Mouse (Mus musculus) hindbrain, embryonic 10.5 days (tissue): ENCODE measurements around the gene Gpr152. TPM values are rescaled to one million over a fixed set of nuclear protein-coding genes. Genes with fewer than 3 reads are reported as not detected.

Experiments used
- DNase-seq: peaks from one replicate; pipeline ENCODE4 v3.0.0-alpha.2; 2017; ENCODE audit warnings: low spot score
- H3K27ac ChIP-seq: fragments of 300-500 bp; sonication (generic); 2 replicates; pipeline ENCODE4 v1.5.1; 2016; ENCODE audit warnings: mild to moderate bottlenecking, moderate library complexity
- H3K27me3 ChIP-seq: fragments of 300-500 bp; sonication (generic); 2 replicates; pipeline ENCODE4 v1.6.1; 2016; ENCODE audit warnings: mild to moderate bottlenecking; ENCODE audit not compliant: poor library complexity, insufficient read depth, severe bottlenecking
- H3K36me3 ChIP-seq: fragments of 300-500 bp; sonication (generic); 2 replicates; pipeline ENCODE4 v1.6.1; 2016; ENCODE audit warnings: mild to moderate bottlenecking, moderate library complexity
- H3K4me1 ChIP-seq: fragments of 300-500 bp; sonication (generic); replicated peaks from 2 replicates; pipeline ENCODE4 v1.6.1; 2016; ENCODE audit warnings: mild to moderate bottlenecking
- H3K4me3 ChIP-seq: fragments of 300-500 bp; sonication (generic); 2 replicates; pipeline ENCODE4 v1.5.1; 2016; ENCODE audit warnings: mild to moderate bottlenecking, moderate library complexity
- H3K9me3 ChIP-seq: fragments of 300-500 bp; sonication (generic); 2 replicates; pipeline ENCODE4 v1.6.1; 2016; ENCODE audit warnings: mild to moderate bottlenecking, moderate library complexity
- whole genome bisulfite sequencing: fragments of 180-500 bp; shearing (Covaris S2); methylation state at CpG from one replicate; pipeline ENCODE4 v1.1.7; 2016; 5-methylcytosine and 5-hydroxymethylcytosine counted together
- polyA plus RNA-seq: library from polyadenylated mRNA; unstranded; fragments of >200 nt; fragmentation: Nextera tagmentation; extraction: Ambion mirVana; gene quantifications from 2 replicates; pipeline ENCODE4 v1.2.1, GENCODE M21; 2016

Gpr152 gene
- polyA plus RNA-seq, 1 experiment from 2014 or later = not detected

DNA sequence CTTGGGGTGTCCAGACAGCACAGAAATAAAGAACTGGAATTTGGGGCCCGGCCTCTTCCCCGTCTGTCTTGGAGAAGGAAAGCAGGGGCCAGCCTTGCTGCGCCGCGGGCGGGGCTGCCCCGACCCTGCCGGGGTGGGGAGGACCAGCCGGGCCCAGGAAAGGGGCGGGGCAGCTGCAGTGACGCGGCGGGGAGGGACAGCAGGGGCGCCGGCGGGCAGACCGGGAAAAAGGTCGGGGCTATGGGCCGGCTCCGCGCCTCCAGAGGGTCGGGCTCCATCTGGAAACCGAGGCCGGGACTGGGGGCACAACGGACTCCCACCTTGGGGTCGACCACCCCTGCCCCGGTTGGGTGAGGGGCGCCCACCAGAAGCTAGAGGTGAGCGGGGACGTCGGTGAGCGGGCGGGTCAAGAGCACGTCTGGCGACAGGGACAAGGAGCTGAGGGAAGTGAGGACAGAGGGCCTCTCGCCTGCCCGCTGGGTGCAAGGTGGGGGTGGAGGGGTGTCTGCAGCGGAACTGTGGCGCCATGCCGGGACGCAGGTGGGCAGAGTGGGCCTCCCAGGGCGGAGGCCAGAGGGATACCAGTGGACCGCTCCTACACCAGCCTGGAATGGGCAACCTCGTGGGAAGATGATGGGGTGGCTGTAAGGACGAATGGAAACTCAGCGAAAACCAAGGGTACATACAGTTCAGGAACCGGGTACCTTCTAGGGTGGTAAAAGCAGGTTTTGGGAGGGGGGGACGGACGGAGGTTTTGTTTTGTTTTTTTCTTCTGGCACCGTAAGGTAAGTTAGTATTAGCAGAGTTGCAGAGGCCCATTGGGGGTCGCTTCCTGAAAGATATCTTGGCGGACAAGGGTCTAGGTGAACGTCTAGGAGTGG, 39.5 kb upstream of the Gpr152 start, which contains the start of gene Pitpnm1:
Pitpnm1 (plus strand) TSS at position 162 of the 881 bp plus-strand sequence.
- WGBS = under 1% methylated on average over 53 of the region's 53 CpGs
- peaks cover 55% of the 10 kb centered on the region for H3K27me3 ChIP-seq
- peaks cover 59% of the 10 kb centered on the region for H3K4me1 ChIP-seq
- peak within 1 kb of the TSS; percentile 63 for H3K4me3 ChIP-seq
- H3K27ac ChIP-seq = peak within 1 kb of the TSS; percentile 77
- H3K36me3 ChIP-seq = no peaks in the 10 kb centered on the region
- DNase-seq = peak; percentile 52
- H3K9me3 ChIP-seq = no peaks in the 10 kb centered on the region

DNA sequence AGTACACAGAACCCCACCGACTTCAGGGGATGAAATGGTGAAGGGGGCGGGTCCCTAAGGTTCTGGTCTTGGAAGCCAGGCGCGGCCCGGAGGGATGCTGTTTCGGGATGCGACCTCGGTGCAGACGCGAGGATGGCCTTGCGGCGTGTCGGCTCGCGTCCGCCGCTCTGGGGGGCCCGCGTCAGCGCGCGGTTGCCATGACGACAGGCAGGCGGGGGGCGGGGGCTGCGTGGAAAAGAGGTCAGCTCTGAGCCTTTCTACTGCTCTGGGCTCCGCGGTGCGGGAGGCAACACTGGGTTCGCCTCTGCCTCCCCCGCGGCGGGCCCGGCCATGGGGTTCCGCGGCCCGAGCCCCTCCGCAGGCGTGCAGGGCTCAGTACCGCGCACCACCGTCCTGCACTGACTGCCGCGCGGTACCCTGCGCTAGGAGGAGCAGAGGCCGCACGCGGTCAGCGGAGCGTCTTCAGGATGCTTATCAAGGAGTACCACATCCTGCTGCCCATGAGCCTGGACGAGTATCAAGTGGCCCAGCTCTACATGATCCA, 38.8 kb upstream of the Gpr152 start:
- Histone ChIP-seq H3K4me3 (peak overlapping the region; percentile 63), H3K36me3 (no peaks in the 10 kb centered on the region), H3K4me1 (peaks cover 58% of the 10 kb centered on the region), H3K27ac (peak overlapping the region; percentile 77), H3K9me3 (no peaks in the 10 kb centered on the region), H3K27me3 (peaks cover 55% of the 10 kb centered on the region)
- DNase-seq = peak; percentile 67
- under 1% methylated on average over 52 of the region's 52 CpGs for WGBS

DNA sequence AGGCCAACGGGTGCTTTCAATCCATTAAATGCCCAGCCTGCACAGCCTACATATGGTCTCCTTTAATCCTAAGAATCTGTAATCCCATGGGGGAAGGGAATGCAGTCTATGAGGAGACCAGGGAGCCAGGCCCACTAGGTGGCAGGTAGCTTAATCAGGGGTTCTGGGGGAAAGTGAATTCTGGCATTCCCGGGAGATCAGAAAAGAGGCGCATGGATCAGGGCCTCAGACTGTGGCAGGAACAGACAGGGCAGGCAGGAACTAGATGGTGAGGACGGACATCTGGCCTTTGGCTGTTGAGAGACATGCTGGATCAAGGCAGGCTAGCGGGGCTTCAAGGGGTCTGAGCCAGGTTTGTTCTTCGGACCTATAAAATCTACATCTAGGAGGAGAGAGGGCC, 38.1 kb upstream of the Gpr152 start:
- WGBS = 55% methylated on average over 6 of the region's 6 CpGs
- no peak for DNase-seq
- no peaks in the 10 kb centered on the region for H3K9me3 ChIP-seq
- no peaks in the 10 kb centered on the region for H3K36me3 ChIP-seq
- peaks cover 55% of the 10 kb centered on the region for H3K27me3 ChIP-seq
- H3K4me3 ChIP-seq = peak overlapping the region; percentile 63
- peaks cover 51% of the 10 kb centered on the region for H3K4me1 ChIP-seq
- H3K27ac ChIP-seq = no peak overlapping the region

DNA sequence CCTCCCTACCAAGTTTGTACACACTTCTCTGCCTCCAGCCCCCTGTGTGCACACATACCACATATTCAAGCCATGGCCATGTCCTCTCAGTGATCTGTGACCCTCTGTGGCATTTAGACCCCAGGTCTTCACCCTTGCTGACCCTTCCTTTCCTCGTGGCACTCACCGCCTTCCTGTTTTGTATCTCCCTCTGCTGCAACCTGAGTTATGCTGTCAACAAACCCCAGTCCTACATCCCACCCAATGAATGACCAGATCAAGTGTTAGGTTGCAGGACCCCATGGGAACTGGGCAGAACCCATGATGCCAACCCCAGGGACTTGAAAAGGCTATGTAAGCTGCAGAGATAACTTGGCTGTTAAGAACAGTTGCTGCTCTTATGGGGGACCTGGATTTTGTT, 37.5 kb upstream of the Gpr152 start:
- peaks cover 50% of the 10 kb centered on the region for H3K4me1 ChIP-seq
- no peak overlapping the region for H3K27ac ChIP-seq
- 72% methylated on average over 2 of the region's 2 CpGs for WGBS
- H3K4me3 ChIP-seq = no peak overlapping the region
- H3K27me3 ChIP-seq = peaks cover 55% of the 10 kb centered on the region
- no peak for DNase-seq
- no peaks in the 10 kb centered on the region for H3K9me3 ChIP-seq
- no peaks in the 10 kb centered on the region for H3K36me3 ChIP-seq

DNA sequence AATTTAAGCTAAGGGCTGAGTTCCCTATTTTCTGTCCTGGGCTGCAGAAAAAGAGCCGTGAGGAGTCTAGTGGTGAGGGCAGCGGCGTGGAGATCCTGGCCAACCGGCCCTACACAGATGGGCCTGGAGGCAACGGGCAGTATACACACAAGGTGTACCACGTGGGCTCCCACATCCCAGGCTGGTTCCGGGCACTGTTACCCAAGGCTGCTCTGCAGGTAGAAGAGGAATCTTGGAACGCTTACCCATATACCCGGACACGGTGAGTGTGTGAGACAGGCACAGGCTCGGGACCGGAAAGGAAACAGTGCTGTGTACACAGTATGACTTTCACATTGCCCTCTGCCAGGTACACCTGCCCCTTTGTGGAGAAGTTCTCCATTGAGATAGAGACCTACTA, 37.0 kb upstream of the Gpr152 start:
- H3K4me1 ChIP-seq = peaks cover 46% of the 10 kb centered on the region
- no peaks in the 10 kb centered on the region for H3K36me3 ChIP-seq
- no peak overlapping the region for H3K4me3 ChIP-seq
- WGBS = 94% methylated on average over 12 of the region's 12 CpGs
- no peaks in the 10 kb centered on the region for H3K9me3 ChIP-seq
- H3K27ac ChIP-seq = no peak overlapping the region
- peaks cover 55% of the 10 kb centered on the region for H3K27me3 ChIP-seq
- no peak for DNase-seq

DNA sequence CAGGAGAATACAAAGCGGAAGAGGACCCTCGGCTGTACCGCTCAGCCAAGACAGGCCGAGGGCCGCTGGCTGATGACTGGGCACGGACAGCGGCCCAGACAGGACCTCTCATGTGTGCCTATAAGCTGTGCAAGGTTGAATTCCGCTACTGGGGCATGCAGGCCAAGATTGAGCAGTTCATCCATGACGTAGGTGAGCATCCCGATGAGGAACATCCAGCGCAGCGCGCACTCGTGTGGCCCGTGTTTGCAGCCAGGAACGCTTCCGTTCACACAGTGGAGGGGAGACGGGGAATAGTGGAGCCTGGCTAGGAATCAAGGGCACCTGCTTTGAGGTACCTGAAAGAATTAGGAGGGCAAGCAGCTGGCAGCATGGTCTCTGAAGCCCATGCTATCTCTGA, 36.3 kb upstream of the Gpr152 start:
- Histone ChIP-seq H3K4me1 (peaks cover 40% of the 10 kb centered on the region), H3K27me3 (peaks cover 54% of the 10 kb centered on the region), H3K36me3 (no peaks in the 10 kb centered on the region), H3K27ac (no peak overlapping the region), H3K9me3 (no peaks in the 10 kb centered on the region), H3K4me3 (no peak overlapping the region)
- WGBS = 93% methylated on average over 18 of the region's 18 CpGs
- no peak for DNase-seq

DNA sequence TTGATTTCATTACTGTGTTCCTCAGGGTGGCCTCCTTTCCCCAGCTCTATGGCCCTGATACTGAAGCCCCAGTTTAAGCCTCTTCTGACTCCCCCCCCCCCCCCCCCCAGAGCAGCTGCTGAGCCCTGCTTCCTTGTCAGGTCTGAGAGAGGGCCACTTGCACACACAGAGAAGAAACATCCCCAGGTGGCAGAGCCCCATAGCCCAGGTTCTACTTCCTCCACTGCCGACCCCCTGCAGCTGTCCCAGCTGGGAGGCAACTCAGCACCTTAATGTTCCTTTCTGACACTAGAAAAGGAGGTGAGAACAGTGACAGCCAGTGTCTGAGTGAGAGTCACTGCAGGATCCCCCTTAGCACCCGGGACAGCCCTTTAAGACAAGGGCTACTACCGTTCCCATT, 35.8 kb upstream of the Gpr152 start:
- Histone ChIP-seq H3K36me3 (no peaks in the 10 kb centered on the region), H3K27me3 (peaks cover 50% of the 10 kb centered on the region), H3K9me3 (no peaks in the 10 kb centered on the region), H3K27ac (no peak overlapping the region), H3K4me1 (peaks cover 35% of the 10 kb centered on the region), H3K4me3 (no peak overlapping the region)
- WGBS = 77% methylated on average over 3 of the region's 3 CpGs
- no peak for DNase-seq

DNA sequence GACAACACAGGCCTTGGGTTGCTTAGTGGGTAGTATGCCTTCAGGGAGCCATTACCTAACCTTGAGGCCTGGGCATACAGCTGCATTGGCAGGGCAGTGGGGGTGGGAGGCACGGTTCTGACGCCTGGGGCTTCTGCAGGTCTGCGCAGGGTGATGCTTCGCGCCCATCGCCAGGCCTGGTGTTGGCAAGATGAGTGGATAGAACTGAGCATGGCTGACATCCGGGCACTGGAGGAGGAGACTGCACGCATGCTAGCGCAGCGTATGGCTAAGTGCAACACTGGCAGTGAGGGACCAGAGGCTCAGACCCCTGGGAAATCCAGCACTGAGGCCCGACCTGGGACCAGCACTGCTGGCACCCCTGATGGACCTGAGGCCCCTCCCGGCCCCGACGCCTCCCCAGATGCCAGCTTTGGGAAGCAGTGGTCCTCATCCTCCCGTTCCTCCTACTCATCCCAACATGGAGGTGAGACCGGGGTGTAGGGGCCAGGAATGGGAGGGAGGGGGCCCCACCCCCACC, 34.9 kb upstream of the Gpr152 start:
- Histone ChIP-seq H3K27me3 (peaks cover 42% of the 10 kb centered on the region), H3K4me3 (no peak overlapping the region), H3K4me1 (peaks cover 25% of the 10 kb centered on the region), H3K36me3 (no peaks in the 10 kb centered on the region; the same call in 1 of the 2 replicates), H3K9me3 (no peaks in the 10 kb centered on the region), H3K27ac (no peak overlapping the region)
- DNase-seq = no peak
- WGBS = 93% methylated on average over 16 of the region's 16 CpGs

DNA sequence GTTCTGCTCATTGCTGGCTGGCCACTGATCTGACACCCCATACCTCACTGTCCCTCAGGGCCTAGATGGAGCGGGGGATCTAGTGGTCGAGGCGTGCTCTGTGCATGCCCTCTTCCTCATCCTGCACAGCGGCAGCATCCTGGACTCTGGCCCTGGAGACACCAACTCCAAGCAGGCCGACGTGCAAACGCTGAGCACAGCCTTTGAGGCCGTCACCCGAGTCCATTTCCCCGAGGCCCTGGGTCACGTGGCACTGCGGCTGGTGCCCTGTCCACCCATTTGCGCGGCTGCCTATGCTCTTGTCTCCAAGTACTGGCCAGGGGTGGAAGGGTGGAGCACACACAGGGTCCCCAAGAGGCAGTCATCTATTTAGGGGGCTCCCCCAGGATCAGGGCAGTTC, 32.9 kb upstream of the Gpr152 start:
- no peak overlapping the region for H3K27ac ChIP-seq
- no peak for DNase-seq
- peaks cover 11% of the 10 kb centered on the region for H3K4me1 ChIP-seq
- H3K9me3 ChIP-seq = no peaks in the 10 kb centered on the region
- 93% methylated on average over 14 of the region's 14 CpGs for WGBS
- peaks cover 23% of the 10 kb centered on the region for H3K27me3 ChIP-seq
- H3K4me3 ChIP-seq = no peak overlapping the region
- peaks cover 7% of the 10 kb centered on the region for H3K36me3 ChIP-seq

DNA sequence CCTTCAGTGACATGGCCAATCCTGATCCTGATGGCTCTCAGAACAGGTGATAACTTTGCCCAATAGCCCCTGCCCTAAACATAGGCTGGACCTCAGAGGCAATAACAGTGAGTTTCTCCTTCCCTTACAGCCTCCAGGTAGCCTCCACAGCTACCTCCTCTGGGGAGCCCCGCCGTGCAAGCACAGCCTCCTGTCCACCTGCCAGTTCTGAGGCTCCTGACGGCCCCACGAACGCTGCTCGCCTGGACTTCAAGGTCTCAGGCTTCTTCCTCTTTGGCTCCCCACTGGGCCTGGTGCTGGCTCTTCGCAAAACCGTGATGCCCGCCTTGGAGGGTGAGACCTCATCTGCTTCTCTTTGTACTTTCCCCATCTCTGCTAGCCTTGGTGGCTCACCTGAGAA, 31.1 kb upstream of the Gpr152 start:
- Histone ChIP-seq H3K27ac (no peak overlapping the region), H3K36me3 (peaks cover 26% of the 10 kb centered on the region), H3K4me3 (no peak overlapping the region), H3K27me3 (0 out of 2 replicates have a peak, but pooled peaks cover 4% of the 10 kb centered on the region), H3K4me1 (0 out of 2 replicates have a peak, but pooled peaks cover 5% of the 10 kb centered on the region), H3K9me3 (no peaks in the 10 kb centered on the region)
- DNase-seq = no peak
- 86% methylated on average over 9 of the region's 9 CpGs for WGBS

DNA sequence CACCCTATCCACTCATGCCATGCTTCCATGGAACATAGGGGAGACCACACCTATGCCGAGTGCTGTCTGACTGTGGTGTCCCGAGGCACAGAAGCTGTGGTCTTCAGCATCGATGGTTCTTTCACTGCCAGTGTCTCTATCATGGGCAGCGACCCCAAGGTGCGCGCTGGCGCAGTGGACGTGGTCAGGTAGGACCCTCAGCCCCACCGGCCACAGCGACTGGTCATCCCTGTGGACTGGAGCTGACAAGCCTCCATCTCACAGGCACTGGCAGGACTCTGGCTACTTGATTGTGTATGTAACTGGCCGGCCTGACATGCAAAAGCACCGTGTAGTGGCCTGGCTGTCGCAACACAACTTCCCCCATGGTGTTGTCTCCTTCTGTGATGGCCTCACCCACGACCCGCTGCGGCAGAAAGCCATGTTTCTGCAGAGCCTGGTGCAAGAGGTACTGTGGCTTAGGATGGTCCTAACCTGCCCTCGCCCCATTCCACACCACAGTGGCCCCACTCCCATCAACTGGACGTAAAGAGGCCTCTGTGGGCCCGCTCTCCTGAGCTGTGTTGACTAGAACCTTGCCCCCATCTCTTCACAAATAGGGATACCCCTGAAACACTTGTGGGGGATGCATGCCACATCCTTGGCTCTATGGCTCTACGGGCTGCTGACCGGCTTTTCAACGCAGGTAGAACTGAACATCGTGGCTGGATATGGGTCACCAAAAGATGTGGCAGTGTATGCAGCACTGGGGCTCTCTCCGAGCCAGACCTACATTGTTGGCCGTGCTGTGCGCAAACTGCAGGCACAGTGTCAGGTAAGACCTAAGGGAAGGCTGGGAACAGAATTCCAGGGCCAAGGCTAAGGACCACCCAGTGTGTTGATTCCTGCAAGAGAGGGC, 27.3 kb upstream of the Gpr152 start:
- 95% methylated on average over 26 of the region's 26 CpGs for WGBS
- Histone ChIP-seq H3K4me1 (peaks cover 5% of the 10 kb centered on the region; the same call in 1 of the 2 replicates), H3K27ac (no peak overlapping the region), H3K4me3 (no peak overlapping the region), H3K36me3 (peaks cover 63% of the 10 kb centered on the region), H3K9me3 (no peaks in the 10 kb centered on the region), H3K27me3 (no peaks in the 10 kb centered on the region)
- DNase-seq = no peak

DNA sequence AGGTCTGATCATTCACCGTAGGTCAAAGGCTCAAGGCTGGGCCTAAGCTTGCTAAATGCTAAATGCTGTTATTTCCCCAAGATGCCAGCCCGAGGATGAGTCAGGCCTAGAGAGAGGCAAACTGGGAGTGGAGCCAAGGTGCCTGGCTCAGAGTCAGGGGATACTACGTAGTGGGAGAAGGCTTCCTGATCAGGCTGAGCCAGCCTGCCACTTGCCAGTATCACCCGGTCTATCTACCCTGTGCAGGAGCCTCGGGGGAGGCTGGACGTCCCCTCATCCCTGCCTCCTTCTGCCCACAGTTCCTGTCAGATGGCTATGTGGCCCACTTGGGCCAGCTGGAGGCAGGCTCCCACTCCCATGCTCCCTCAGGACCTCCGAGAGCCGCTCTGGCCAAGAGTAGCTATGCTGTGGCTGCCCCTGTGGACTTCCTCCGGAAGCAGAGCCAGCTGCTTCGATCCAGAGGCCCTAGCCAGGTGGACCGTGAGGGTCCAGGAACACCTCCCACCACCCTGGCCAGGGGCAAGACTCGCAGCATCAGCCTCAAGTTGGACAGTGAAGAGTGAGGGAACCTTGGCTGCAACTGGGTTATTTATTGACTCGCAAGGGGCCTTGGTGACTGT, 26.3 kb upstream of the Gpr152 start:
- Histone ChIP-seq H3K27me3 (no peaks in the 10 kb centered on the region), H3K27ac (no peak overlapping the region), H3K9me3 (no peaks in the 10 kb centered on the region), H3K36me3 (peaks cover 73% of the 10 kb centered on the region), H3K4me1 (peaks cover 5% of the 10 kb centered on the region; the same call in 1 of the 2 replicates), H3K4me3 (no peak overlapping the region)
- WGBS = 86% methylated on average over 13 of the region's 13 CpGs
- DNase-seq = no peak
